Mouse (Mus musculus): ENCODE results near the gene Cdip1.

DNA sequence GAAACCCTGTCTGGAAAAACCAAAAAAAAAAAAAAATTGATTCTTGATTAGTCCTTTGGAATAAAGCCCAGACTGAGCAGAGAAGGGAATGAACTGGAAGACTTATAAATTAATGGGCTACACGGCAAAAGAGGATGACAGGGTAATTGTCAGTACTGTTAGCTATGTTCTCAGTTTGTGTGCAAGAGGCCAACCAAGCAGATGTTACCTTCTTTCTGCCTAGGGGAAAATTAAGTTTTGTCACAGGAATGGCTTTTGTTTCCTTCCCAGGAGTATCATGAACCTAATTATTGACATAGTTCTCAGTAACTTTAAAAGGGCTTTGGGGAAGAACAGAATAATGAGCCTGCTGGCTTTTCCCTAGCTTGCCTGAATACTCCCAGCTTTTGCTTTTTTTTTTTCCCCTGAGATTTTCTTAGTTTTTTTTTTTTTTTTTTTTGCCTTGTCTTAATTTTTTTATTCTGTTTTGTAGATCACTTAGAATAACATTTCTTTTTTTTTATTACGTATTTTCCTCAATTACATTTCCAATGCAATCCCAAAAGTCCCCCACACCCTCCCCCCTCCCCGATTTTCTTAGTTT is 59.2 kb downstream of the Cdip1 start:
- TF ChIP-seq POLR2A (IDR thresholded peaks at IDR 0.05; ENCODE audit: borderline replicate concordance, extremely low read depth, low read depth, low read length) (no peak), CTCF (IDR thresholded peaks at IDR 0.05; ENCODE audit: insufficient read depth, low read length) (no peak)
